Mouse (Mus musculus): ENCODE results near the gene Rad51c.

Gene Rad51c

GRCm38 (mm10) chr11:87367865-87368580 is 36.7 kb downstream of the Rad51c start:
- DNase-seq (ENCODE audit: low spot score in 2 of 2), result no peak

GRCm38 (mm10) chr11:87367061-87367460 is 37.7 kb downstream of the Rad51c start:
- DNase-seq (ENCODE audit: low spot score in 2 of 2), result no peak

GRCm38 (mm10) chr11:87365120-87365519 is 39.6 kb downstream of the Rad51c start:
- no peak for DNase-seq (ENCODE audit: low spot score in 2 of 2)

- DNase-seq (ENCODE audit: low spot score in 2 of 2), result no peak
Observed at GRCm38 (mm10) chr11:87359262-87359612, 45.5 kb downstream of the Rad51c start.

- peak; percentile 58 to 72 for DNase-seq (ENCODE audit: low spot score in 2 of 2)
Observed at GRCm38 (mm10) chr11:87358331-87359261, 46.2 kb downstream of the Rad51c start, which contains the start of gene Ppm1e. Ppm1e (minus strand) TSS chr11:87359023.

GRCm38 (mm10) chr11:87357317-87358300 is 47.1 kb downstream of the Rad51c start:
- peak in 1 of 2 experiments; percentile 14 for DNase-seq (ENCODE audit: low spot score in 2 of 2)

- DNase-seq (ENCODE audit: low spot score in 2 of 2), result no peak
Observed at GRCm38 (mm10) chr11:87354861-87355260, 49.9 kb downstream of the Rad51c start.

GRCm38 (mm10) chr11:87353646-87354170 is 51.0 kb downstream of the Rad51c start:
- no peak for DNase-seq (ENCODE audit: low spot score in 2 of 2)

Data from frontal cortex, postnatal 25 days (tissue).